Mouse (Mus musculus) left cerebral cortex, postnatal 4 days (tissue): ENCODE measurements at regions not wholly inside any gene's neighbourhood (a gene's known extent, or its start where the extent isn't known, plus 50 kb on each side); places are given as distances from the start of the nearest gene placed in this dataset.
"Not testable (repeated sequence)": the region's sequence is repeated elsewhere in the genome, so short reads cannot be mapped to it uniquely, and the experiment has no call there.

Experiments
- DNase-seq: peaks from one replicate; pipeline ENCODE4 v3.0.0-alpha.2; 2022
- intact Hi-C: fragments of 180-260 bp; cut with DNase I; formaldehyde crosslinking; loops from one replicate; pipeline ENCODE4 v1.15.1; 2025

DNA sequence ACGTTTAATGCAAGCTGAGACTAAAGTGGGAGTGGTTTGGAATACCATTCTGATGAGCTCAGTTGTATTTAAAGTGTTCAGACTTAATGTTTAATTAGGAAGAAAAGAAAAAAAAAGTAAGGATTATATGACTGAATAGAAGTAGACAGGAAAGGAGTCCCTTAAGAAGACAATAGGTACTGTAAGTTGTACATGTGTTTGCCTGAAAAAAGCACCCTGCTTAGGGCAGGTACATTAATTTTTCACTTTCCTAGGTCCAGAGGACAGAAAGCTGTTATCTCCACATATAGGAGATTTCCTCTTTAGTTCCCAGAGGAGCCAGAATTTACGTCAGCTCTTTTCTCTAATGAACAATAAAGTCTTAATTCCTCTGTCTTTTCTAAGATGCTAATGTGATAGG is 58.5 kb downstream of the Olfr987 start:
- intact Hi-C loops: loop anchor here (10.0 kb wide), 1 partner anchor 144 kb away; no protein-coding TSS in a partner anchor
- DNase-seq: no peak

GRCm38 (mm10) chr2:85278128-85278527 is 61.0 kb downstream of the Olfr987 start:
- intact Hi-C loops: no loop called here
- no peak for DNase-seq

- intact Hi-C loops: no loop called here
- DNase-seq: no peak
These were observed 61.7 kb downstream of the Olfr987 start for GRCm38 (mm10) chr2:85277433-85277832.

DNA sequence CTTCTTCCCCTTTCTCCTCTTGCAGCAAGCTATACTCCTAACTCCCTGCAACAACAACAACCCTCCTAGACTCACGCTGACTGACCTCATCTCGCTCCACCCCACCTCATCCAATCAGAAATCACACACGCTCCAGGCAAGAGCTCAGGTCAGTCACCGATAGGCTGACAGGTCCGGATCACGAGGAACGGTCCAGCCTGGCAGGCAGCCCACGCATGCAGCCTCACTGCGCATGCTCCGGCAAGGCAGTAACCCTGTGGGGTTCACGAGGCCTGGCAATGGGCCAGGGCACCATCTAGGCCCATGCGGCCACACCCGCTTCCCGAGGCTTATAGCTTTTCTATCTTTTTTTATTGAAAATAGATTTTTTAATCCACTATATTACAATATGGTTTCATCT is 69.8 kb upstream of the Lrrc55 start:
- DNase-seq: peak; percentile 42
- intact Hi-C loops: not testable (repeated sequence)

DNA sequence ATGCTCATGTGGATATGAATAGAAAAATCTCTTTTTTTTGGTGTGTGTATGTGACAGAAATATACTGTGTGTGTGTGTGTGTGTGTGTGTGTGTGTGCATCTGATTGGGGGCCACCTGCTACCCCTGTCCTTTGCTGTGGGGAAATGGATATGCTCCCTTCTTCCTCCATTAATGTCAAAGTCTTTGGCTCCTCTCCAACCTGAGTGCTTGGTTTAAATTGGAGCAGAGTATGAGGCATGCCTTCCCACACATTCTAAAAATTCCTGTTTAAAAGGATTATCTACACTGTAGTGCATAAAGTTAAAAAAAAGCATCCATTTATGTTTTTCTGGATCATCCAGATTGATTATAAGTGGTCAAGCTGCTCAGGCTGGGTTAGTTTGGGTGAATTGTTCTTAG is 68.7 kb upstream of the Lrrc55 start:
- intact Hi-C loops: no loop called here
- DNase-seq: no peak

DNA sequence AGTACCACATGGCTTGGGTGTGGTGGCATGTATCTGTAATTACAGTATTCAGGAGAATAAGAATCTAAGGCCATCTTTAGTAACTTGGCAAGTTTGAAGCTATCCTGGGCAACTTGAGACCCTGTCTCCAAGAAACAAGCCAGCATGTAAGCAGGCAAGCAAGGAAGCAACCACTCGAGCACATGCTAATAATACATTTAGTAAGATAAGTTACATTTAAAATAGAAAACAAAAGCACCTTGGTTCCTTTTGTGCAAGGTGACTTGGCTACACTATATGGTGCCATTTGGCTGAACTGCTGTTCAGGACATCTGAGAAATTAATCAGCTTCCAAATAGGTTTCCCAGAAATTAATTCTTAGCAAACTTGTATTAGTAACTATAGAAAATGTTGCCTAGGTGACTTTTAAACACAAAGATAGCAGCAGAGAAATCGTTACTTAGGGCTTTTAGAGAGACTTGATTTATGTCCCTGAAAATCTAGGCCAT is 68.1 kb upstream of the Lrrc55 start:
- intact Hi-C loops: no loop called here
- no peak for DNase-seq

GRCm38 (mm10) chr2:85257356-85257755 is 60.4 kb upstream of the Lrrc55 start:
- DNase-seq: no peak
- intact Hi-C loops: no loop called here

DNA sequence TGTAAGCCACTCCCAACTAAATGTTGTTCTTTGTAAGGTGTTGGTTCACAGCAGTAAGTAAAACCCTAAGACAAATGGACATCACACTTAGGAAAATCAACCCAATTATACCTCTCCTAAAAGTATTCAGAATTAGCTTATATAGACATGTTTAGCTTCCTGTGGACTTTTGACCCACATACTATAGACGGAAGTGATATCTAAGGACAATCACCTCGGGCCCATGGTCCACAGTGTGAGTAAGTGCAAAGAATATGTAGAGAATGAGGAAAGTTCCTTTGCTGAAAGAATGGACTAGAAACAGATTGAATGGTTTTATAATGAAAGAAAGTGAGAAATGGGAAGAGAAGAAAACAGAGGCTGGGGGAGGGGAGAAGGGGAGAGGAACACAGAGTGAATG is 58.6 kb upstream of the Lrrc55 start:
- intact Hi-C loops: no loop called here
- no peak for DNase-seq

GRCm38 (mm10) chr2:85252343-85253285 is 55.6 kb upstream of the Lrrc55 start:
- DNase-seq: peak; percentile 22
- intact Hi-C loops: no loop called here

GRCm38 (mm10) chr2:85250026-85250560 is 53.1 kb upstream of the Lrrc55 start:
- intact Hi-C loops: no loop called here
- DNase-seq: no peak
